Mouse (Mus musculus) ovary, adult 18-20 months (tissue): ENCODE data around the gene Il1rapl1.

Experiments used
- DNase-seq: peaks from one replicate; pipeline ENCODE4 v3.0.0; 2022; ENCODE audit warnings: low spot score, mixed read lengths

The Il1rapl1 gene

GRCm38 (mm10) chrX:88115609-88116073 lies at the start of gene Il1rapl1:
TSS of gene Il1rapl1 (minus strand) at chrX:88115645.
- no peak for DNase-seq

GRCm38 (mm10) chrX:88158037-88158436 lies 42.6 kb upstream of the Il1rapl1 start:
- DNase-seq: no peak

- no peak for DNase-seq
These were observed 10.2 kb upstream of the Il1rapl1 start for GRCm38 (mm10) chrX:88125612-88126011.

- no peak for DNase-seq
These were observed 4.6 kb upstream of the Il1rapl1 start for GRCm38 (mm10) chrX:88120070-88120469.

GRCm38 (mm10) chrX:88117858-88118257 lies 2.4 kb upstream of the Il1rapl1 start:
- DNase-seq: no peak

GRCm38 (mm10) chrX:88116326-88116725 lies 881 bp upstream of the Il1rapl1 start:
- DNase-seq: no peak

GRCm38 (mm10) chrX:88113561-88113960 lies 1.9 kb downstream of the Il1rapl1 start:
- DNase-seq: no peak

GRCm38 (mm10) chrX:88112254-88112653 lies 3.2 kb downstream of the Il1rapl1 start:
- DNase-seq: no peak

- no peak for DNase-seq
These were observed 5.7 kb downstream of the Il1rapl1 start for GRCm38 (mm10) chrX:88109733-88110132.

GRCm38 (mm10) chrX:88093936-88094569 lies 21.4 kb downstream of the Il1rapl1 start:
- DNase-seq: no peak

GRCm38 (mm10) chrX:88089873-88090272 lies 25.6 kb downstream of the Il1rapl1 start:
- DNase-seq: no peak

GRCm38 (mm10) chrX:88072741-88073419 lies 42.6 kb downstream of the Il1rapl1 start:
- no peak for DNase-seq

GRCm38 (mm10) chrX:88070368-88070767 lies 45.1 kb downstream of the Il1rapl1 start:
- DNase-seq: no peak

GRCm38 (mm10) chrX:88043556-88043955 lies 71.9 kb downstream of the Il1rapl1 start:
- no peak for DNase-seq

- no peak for DNase-seq
These were observed 76.5 kb downstream of the Il1rapl1 start for GRCm38 (mm10) chrX:88038984-88039383.

GRCm38 (mm10) chrX:87897172-87897571 lies 218.3 kb downstream of the Il1rapl1 start:
- DNase-seq: no peak

GRCm38 (mm10) chrX:87891916-87892315 lies 223.5 kb downstream of the Il1rapl1 start:
- no peak for DNase-seq

GRCm38 (mm10) chrX:87854107-87854506 lies 261.3 kb downstream of the Il1rapl1 start:
- no peak for DNase-seq

GRCm38 (mm10) chrX:87813884-87814283 lies 301.6 kb downstream of the Il1rapl1 start:
- no peak for DNase-seq

GRCm38 (mm10) chrX:87807717-87808116 lies 307.7 kb downstream of the Il1rapl1 start:
- DNase-seq: no peak

GRCm38 (mm10) chrX:87793011-87793410 lies 322.4 kb downstream of the Il1rapl1 start:
- DNase-seq: no peak

- no peak for DNase-seq
These were observed 404.9 kb downstream of the Il1rapl1 start for GRCm38 (mm10) chrX:87710589-87710988.

- no peak for DNase-seq
These were observed 451.6 kb downstream of the Il1rapl1 start for GRCm38 (mm10) chrX:87663856-87664255.

- DNase-seq: no peak
These were observed 459.8 kb downstream of the Il1rapl1 start for GRCm38 (mm10) chrX:87655644-87656043.
